Mouse (Mus musculus): ENCODE results near the gene Fam114a2. TPM values are rescaled to one million over a fixed set of nuclear protein-coding genes. Genes with fewer than 3 reads are reported as not detected.
A peak's percentile ranks its signal among the peaks of the same experiment; 100 is the strongest.

Gene Fam114a2
- polyA plus RNA-seq, 1 experiment from 2014 or later: 53.8 TPM

GRCm38 (mm10) chr11:57518751-57519148 is 333 bp upstream of the Fam114a2 start:
- ATAC-seq (ENCODE audit: insufficient read depth) (no peak; the same call in 1 of the 2 replicates), DNase-seq (no peak)
- Histone ChIP-seq H3K27ac (ENCODE audit: low read depth) (no peak overlapping the region; the same call in 1 of the 2 replicates), H3K4me3 (ENCODE audit: low read depth, low read length) (peak overlapping the region; percentile 76), H3K27me3 (ENCODE audit: insufficient read depth, low read length) (no peaks in the 10 kb centered on the region), H3K4me1 (ENCODE audit: insufficient read depth) (peaks cover 4% of the 10 kb centered on the region; the same call in 1 of the 2 replicates), H3K9me3 (ENCODE audit: low read depth, low read length) (no peaks in the 10 kb centered on the region), H3K9ac (peak overlapping the region; percentile 72), H3K36me3 (ENCODE audit: insufficient read depth) (0 out of 2 replicates have a peak, but pooled peaks cover 5% of the 10 kb centered on the region), H3K4me2 (peak overlapping the region; percentile 71)
- under 1% methylated on average over 15 of the region's 16 CpGs for WGBS
- no peak for TF ChIP-seq CTCF (IDR thresholded peaks at IDR 0.05; ENCODE audit: low read depth)

- Histone ChIP-seq H3K27ac (ENCODE audit: low read depth) (no peak overlapping the region), H3K27me3 (ENCODE audit: insufficient read depth, low read length) (no peaks in the 10 kb centered on the region), H3K4me2 (peak overlapping the region; percentile 74), H3K4me1 (ENCODE audit: insufficient read depth) (peaks cover 4% of the 10 kb centered on the region; the same call in 1 of the 2 replicates), H3K9ac (no peak overlapping the region), H3K36me3 (ENCODE audit: insufficient read depth) (peaks cover 19% of the 10 kb centered on the region; the same call in 1 of the 2 replicates), H3K9me3 (ENCODE audit: low read depth, low read length) (no peaks in the 10 kb centered on the region), H3K4me3 (ENCODE audit: low read depth, low read length) (no peak overlapping the region)
- TF ChIP-seq CTCF (IDR thresholded peaks at IDR 0.05; ENCODE audit: low read depth): no peak
- ATAC-seq (ENCODE audit: insufficient read depth) (no peak), DNase-seq (no peak)
- WGBS: 30% methylated on average over 5 of the region's 5 CpGs
Measured at GRCm38 (mm10) chr11:57516946-57517441, 1.4 kb downstream of the Fam114a2 start.

- no peaks in the 10 kb centered on the region for H3K27me3 ChIP-seq (ENCODE audit: insufficient read depth, low read length)
- no peak for DNase-seq
- H3K9ac ChIP-seq: no peak overlapping the region
- no peak overlapping the region for H3K4me2 ChIP-seq
- H3K9me3 ChIP-seq (ENCODE audit: low read depth, low read length): no peaks in the 10 kb centered on the region
- peaks cover 37% of the 10 kb centered on the region for H3K36me3 ChIP-seq (ENCODE audit: insufficient read depth)
- H3K27ac ChIP-seq (ENCODE audit: low read depth): no peak overlapping the region
- no peak for TF ChIP-seq CTCF (IDR thresholded peaks at IDR 0.05; ENCODE audit: low read depth)
- 89% methylated on average over 5 of the region's 5 CpGs for WGBS
- H3K4me1 ChIP-seq (ENCODE audit: insufficient read depth): peaks cover 4% of the 10 kb centered on the region; the same call in 1 of the 2 replicates
- H3K4me3 ChIP-seq (ENCODE audit: low read depth, low read length): no peak overlapping the region
- no peak for ATAC-seq (ENCODE audit: insufficient read depth)
Measured at GRCm38 (mm10) chr11:57515218-57515617, 3.2 kb downstream of the Fam114a2 start.

GRCm38 (mm10) chr11:57506899-57507298 is 11.5 kb downstream of the Fam114a2 start:
- no peak overlapping the region for H3K4me3 ChIP-seq (ENCODE audit: low read depth, low read length)
- 74% methylated on average over 6 of the region's 6 CpGs for WGBS
- H3K9ac ChIP-seq: no peak overlapping the region
- no peak for TF ChIP-seq CTCF (IDR thresholded peaks at IDR 0.05; ENCODE audit: low read depth)
- H3K4me1 ChIP-seq (ENCODE audit: insufficient read depth): no peaks in the 10 kb centered on the region
- peaks cover 80% of the 10 kb centered on the region for H3K36me3 ChIP-seq (ENCODE audit: insufficient read depth)
- no peak overlapping the region for H3K27ac ChIP-seq (ENCODE audit: low read depth)
- H3K4me2 ChIP-seq: no peak overlapping the region
- no peaks in the 10 kb centered on the region for H3K9me3 ChIP-seq (ENCODE audit: low read depth, low read length)
- ATAC-seq (ENCODE audit: insufficient read depth): no peak
- H3K27me3 ChIP-seq (ENCODE audit: insufficient read depth, low read length): no peaks in the 10 kb centered on the region
- no peak for DNase-seq

GRCm38 (mm10) chr11:57503155-57503554 is 15.3 kb downstream of the Fam114a2 start:
- Histone ChIP-seq H3K4me1 (ENCODE audit: insufficient read depth) (no peaks in the 10 kb centered on the region), H3K36me3 (ENCODE audit: insufficient read depth) (peaks cover 76% of the 10 kb centered on the region), H3K27ac (ENCODE audit: low read depth) (no peak overlapping the region), H3K27me3 (ENCODE audit: insufficient read depth, low read length) (no peaks in the 10 kb centered on the region), H3K4me3 (ENCODE audit: low read depth, low read length) (no peak overlapping the region), H3K4me2 (no peak overlapping the region), H3K9me3 (ENCODE audit: low read depth, low read length) (no peaks in the 10 kb centered on the region), H3K9ac (no peak overlapping the region)
- TF ChIP-seq CTCF (IDR thresholded peaks at IDR 0.05; ENCODE audit: low read depth): no peak
- 90% methylated on average over 5 of the region's 5 CpGs for WGBS
- ATAC-seq (ENCODE audit: insufficient read depth) (no peak), DNase-seq (no peak)

- DNase-seq: no peak
- Histone ChIP-seq H3K4me3 (ENCODE audit: low read depth, low read length) (no peak overlapping the region), H3K9ac (no peak overlapping the region), H3K36me3 (ENCODE audit: insufficient read depth) (peaks cover 74% of the 10 kb centered on the region), H3K27me3 (ENCODE audit: insufficient read depth, low read length) (no peaks in the 10 kb centered on the region), H3K9me3 (ENCODE audit: low read depth, low read length) (no peaks in the 10 kb centered on the region), H3K4me1 (ENCODE audit: insufficient read depth) (no peaks in the 10 kb centered on the region), H3K27ac (ENCODE audit: low read depth) (no peak overlapping the region), H3K4me2 (no peak overlapping the region)
- no peak for TF ChIP-seq CTCF (IDR thresholded peaks at IDR 0.05; ENCODE audit: low read depth)
- ATAC-seq (ENCODE audit: insufficient read depth): no peak
- WGBS: 91% methylated on average over 5 of the region's 5 CpGs
Measured at GRCm38 (mm10) chr11:57498215-57498614, 20.2 kb downstream of the Fam114a2 start.

GRCm38 (mm10) chr11:57497701-57498100 is 20.7 kb downstream of the Fam114a2 start:
- H3K27me3 ChIP-seq (ENCODE audit: insufficient read depth, low read length): no peaks in the 10 kb centered on the region
- H3K4me3 ChIP-seq (ENCODE audit: low read depth, low read length): no peak overlapping the region
- WGBS: 85% methylated on average over 3 of the region's 3 CpGs
- H3K9me3 ChIP-seq (ENCODE audit: low read depth, low read length): no peaks in the 10 kb centered on the region
- no peak overlapping the region for H3K9ac ChIP-seq
- no peak for ATAC-seq (ENCODE audit: insufficient read depth)
- no peak for DNase-seq
- no peaks in the 10 kb centered on the region for H3K4me1 ChIP-seq (ENCODE audit: insufficient read depth)
- no peak overlapping the region for H3K4me2 ChIP-seq
- H3K36me3 ChIP-seq (ENCODE audit: insufficient read depth): peaks cover 75% of the 10 kb centered on the region
- no peak overlapping the region for H3K27ac ChIP-seq (ENCODE audit: low read depth)
- no peak for TF ChIP-seq CTCF (IDR thresholded peaks at IDR 0.05; ENCODE audit: low read depth)

All from lung, embryonic 14.5 days (tissue).